Mouse (Mus musculus): ENCODE data around the gene Has3.

GRCm38 (mm10) chr8:106888803-106889202, 18.8 kb downstream of the Has3 start:
- TF ChIP-seq ZNF384 (IDR thresholded peaks at IDR 0.05; ENCODE audit: low read depth, low read length) (no peak), MAFK (IDR thresholded peaks at IDR 0.05; ENCODE audit: insufficient read depth, low read depth, low read length) (no peak)

Measured in ES-E14 (cell line).